Mouse (Mus musculus) midbrain, postnatal 0 days (tissue): ENCODE measurements around the gene Hipk2. TPM values are rescaled to one million over a fixed set of nuclear protein-coding genes. Genes with fewer than 3 reads are reported as not detected.

Experiments used
- ATAC-seq: fragments of 200-750 bp; cut with Nextera tagmentation; 2 replicates; pipeline ENCODE4 v1.8.0; 2017; ENCODE audit warnings: moderate number of reproducible peaks, mild to moderate bottlenecking, moderate TSS enrichment, moderate library complexity; ENCODE audit not compliant: low FRiP score
- DNase-seq: peaks from one replicate; pipeline ENCODE4 v3.0.0-alpha.2; 2015; ENCODE audit warnings: low spot score
- H3K27ac ChIP-seq: fragments of 300-500 bp; sonication (generic); 2 replicates; pipeline ENCODE4 v1.5.1; 2014; ENCODE audit warnings: low read depth, mild to moderate bottlenecking, low read length, mixed read lengths
- H3K27me3 ChIP-seq: fragments of 300-500 bp; sonication (generic); 2 replicates; pipeline ENCODE4 v1.6.1; 2014; ENCODE audit warnings: low read length, control low read depth, mixed read lengths; ENCODE audit not compliant: insufficient read depth
- H3K36me3 ChIP-seq: fragments of 300-500 bp; sonication (generic); 2 replicates; pipeline ENCODE4 v1.6.1; 2014; ENCODE audit warnings: low read length, control low read depth, mixed read lengths; ENCODE audit not compliant: insufficient read depth
- H3K4me1 ChIP-seq: fragments of 300-500 bp; sonication (generic); 2 replicates; pipeline ENCODE4 v1.6.1; 2014; ENCODE audit warnings: mild to moderate bottlenecking, control low read depth, antibody characterized with exemption, low read length, mixed read lengths; ENCODE audit not compliant: insufficient read depth
- H3K4me2 ChIP-seq: fragments of 300-500 bp; sonication (generic); 2 replicates; pipeline ENCODE4 v1.6.1; 2014; ENCODE audit warnings: low read depth, mild to moderate bottlenecking, low read length, mixed read lengths; ENCODE audit not compliant: poor library complexity, severe bottlenecking
- H3K4me3 ChIP-seq: fragments of 300-500 bp; sonication (generic); 2 replicates; pipeline ENCODE4 v1.5.1; 2014; ENCODE audit warnings: low read depth, mild to moderate bottlenecking, low read length, moderate library complexity
- H3K9ac ChIP-seq: fragments of 300-500 bp; sonication (generic); replicated peaks from 2 replicates; pipeline ENCODE4 v1.6.1; 2014; ENCODE audit warnings: mild to moderate bottlenecking, low read length, moderate library complexity, mixed read lengths; ENCODE audit not compliant: poor library complexity, severe bottlenecking
- H3K9me3 ChIP-seq: fragments of 300-500 bp; sonication (generic); 2 replicates; pipeline ENCODE4 v1.6.1; 2016; ENCODE audit warnings: low read length, control low read depth
- CTCF ChIP-seq: IDR thresholded peaks from 2 replicates; pipeline ENCODE4 v1.5.1; 2016; ENCODE audit warnings: antibody characterized with exemption, mild to moderate bottlenecking
- WGBS: fragments of 180-500 bp; shearing (Covaris S2); extraction: QIAGEN DNeasy Blood & Tissue Kit; methylation state at CpG from one replicate; pipeline ENCODE4 v1.1.7; 2014; 5-methylcytosine and 5-hydroxymethylcytosine counted together
- polyA plus RNA-seq: library from polyadenylated mRNA; unstranded; fragments of >200 nt; fragmentation: Nextera tagmentation; extraction: Ambion mirVana; gene quantifications from 2 replicates; pipeline ENCODE4 v1.2.1, GENCODE M21; 2015
- total RNA-seq: library from RNA; depleted of rRNA; stranded (reverse); fragments of >200 nt; gene quantifications from 2 replicates; pipeline ENCODE4 v1.2.3, GENCODE M21; 2014

Gene Hipk2
- total and polyA plus RNA-seq, 2 experiments from 2014 or later, result 24.3 to 71.0 TPM

- H3K9ac ChIP-seq, result no peak overlapping the region
- H3K4me2 ChIP-seq, result no peak overlapping the region
- H3K9me3 ChIP-seq, result no peaks in the 10 kb centered on the region
- H3K27me3 ChIP-seq, result no peaks in the 10 kb centered on the region
- WGBS, result 61% methylated on average over 2 of the region's 2 CpGs
- peaks cover 52% of the 10 kb centered on the region for H3K36me3 ChIP-seq
- H3K4me1 ChIP-seq, result no peaks in the 10 kb centered on the region
- no peak for TF ChIP-seq CTCF
- ATAC-seq, result no peak
- H3K4me3 ChIP-seq, result no peak overlapping the region
- no peak overlapping the region for H3K27ac ChIP-seq
- DNase-seq, result no peak
These were observed 174.5 kb downstream of the Hipk2 start for GRCm38 (mm10) chr6:38701421-38701820.

GRCm38 (mm10) chr6:38698233-38698889 is 177.6 kb downstream of the Hipk2 start:
- H3K9me3 ChIP-seq, result no peaks in the 10 kb centered on the region
- DNase-seq (no peak), ATAC-seq (no peak)
- H3K9ac ChIP-seq, result no peak overlapping the region
- no peaks in the 10 kb centered on the region for H3K4me1 ChIP-seq
- TF ChIP-seq CTCF, result no peak
- no peak overlapping the region for H3K4me2 ChIP-seq
- H3K27ac ChIP-seq, result no peak overlapping the region
- peaks cover 66% of the 10 kb centered on the region for H3K36me3 ChIP-seq
- 94% methylated on average over 18 of the region's 18 CpGs for whole genome bisulfite sequencing
- H3K27me3 ChIP-seq, result no peaks in the 10 kb centered on the region
- H3K4me3 ChIP-seq, result no peak overlapping the region

DNA sequence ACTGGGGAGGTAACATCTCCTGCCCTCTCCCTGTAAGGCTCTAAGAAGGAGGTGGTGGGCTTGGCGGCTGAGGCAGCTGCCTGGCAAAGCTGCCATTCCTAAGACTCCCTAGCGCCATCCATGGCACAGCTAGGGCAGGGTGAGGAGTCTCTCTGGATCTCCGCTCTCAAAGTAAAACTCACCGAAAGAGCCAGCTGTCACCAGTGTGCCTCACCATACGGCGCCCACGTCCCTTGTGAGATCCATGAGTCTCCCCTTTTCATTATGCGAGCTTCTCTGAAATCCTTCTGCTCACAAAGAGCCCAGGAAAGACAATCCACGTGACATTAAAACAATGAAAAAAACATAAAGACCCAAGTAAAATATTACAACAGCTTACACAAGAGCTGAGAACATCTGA is 179.4 kb downstream of the Hipk2 start:
- WGBS, result 65% methylated on average over 9 of the region's 9 CpGs
- 0 out of 2 replicates have a peak, but pooled peaks have one; percentile 2 for TF ChIP-seq CTCF
- H3K4me3 ChIP-seq, result no peak overlapping the region
- no peaks in the 10 kb centered on the region for H3K27me3 ChIP-seq
- ATAC-seq (no peak), DNase-seq (no peak)
- H3K9me3 ChIP-seq, result no peaks in the 10 kb centered on the region
- H3K36me3 ChIP-seq, result peaks cover 52% of the 10 kb centered on the region
- H3K9ac ChIP-seq, result no peak overlapping the region
- no peak overlapping the region for H3K4me2 ChIP-seq
- no peaks in the 10 kb centered on the region for H3K4me1 ChIP-seq
- H3K27ac ChIP-seq, result no peak overlapping the region

DNA sequence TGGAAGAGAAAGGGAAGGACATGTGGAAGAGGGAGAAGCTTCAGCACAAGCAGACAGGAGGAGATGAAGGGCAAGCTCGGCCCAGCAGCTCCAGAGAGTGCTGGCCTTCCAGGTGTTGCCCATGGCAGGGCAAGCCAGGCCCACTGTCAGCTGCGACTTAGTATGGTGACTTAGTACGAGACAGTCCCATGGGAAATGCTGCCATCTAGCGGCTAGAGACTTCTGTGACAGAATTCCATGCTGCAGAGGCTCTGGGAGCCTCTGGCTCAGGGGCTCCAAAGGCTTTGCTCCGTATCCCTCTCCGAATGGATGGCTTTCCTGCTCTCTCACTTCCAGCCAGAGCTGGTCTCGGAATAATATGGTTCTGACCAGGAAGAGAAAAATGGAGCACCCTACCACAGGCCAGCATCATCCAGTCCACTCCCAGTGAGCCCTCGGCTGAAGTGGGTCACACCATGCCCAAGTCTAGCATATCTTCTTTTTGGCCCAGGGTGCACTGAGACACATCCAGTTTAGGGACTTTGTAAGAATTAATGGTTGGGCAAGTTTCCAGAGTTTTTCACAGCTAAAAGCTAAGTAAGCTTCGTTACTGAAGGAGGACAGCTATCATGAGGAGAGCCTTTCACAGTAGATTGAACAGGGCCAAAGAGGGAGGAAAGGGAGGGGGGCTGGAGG is 180.4 kb downstream of the Hipk2 start:
- ATAC-seq (peak; percentile 70), DNase-seq (peak; percentile 96)
- Histone ChIP-seq H3K9me3 (no peaks in the 10 kb centered on the region), H3K9ac (no peak overlapping the region), H3K4me2 (no peak overlapping the region), H3K36me3 (peaks cover 49% of the 10 kb centered on the region), H3K27ac (no peak overlapping the region), H3K27me3 (no peaks in the 10 kb centered on the region), H3K4me3 (no peak overlapping the region), H3K4me1 (no peaks in the 10 kb centered on the region)
- peak; percentile 86 for TF ChIP-seq CTCF
- 29% methylated on average over 9 of the region's 9 CpGs for WGBS

- Histone ChIP-seq H3K4me1 (no peaks in the 10 kb centered on the region), H3K27me3 (no peaks in the 10 kb centered on the region), H3K36me3 (peaks cover 27% of the 10 kb centered on the region), H3K4me2 (no peak overlapping the region), H3K27ac (no peak overlapping the region), H3K9me3 (no peaks in the 10 kb centered on the region), H3K4me3 (no peak overlapping the region), H3K9ac (no peak overlapping the region)
- DNase-seq (no peak), ATAC-seq (no peak)
- 94% methylated on average over 6 of the region's 6 CpGs for WGBS
- no peak for TF ChIP-seq CTCF
These were observed 183.4 kb downstream of the Hipk2 start for GRCm38 (mm10) chr6:38692556-38692955.

DNA sequence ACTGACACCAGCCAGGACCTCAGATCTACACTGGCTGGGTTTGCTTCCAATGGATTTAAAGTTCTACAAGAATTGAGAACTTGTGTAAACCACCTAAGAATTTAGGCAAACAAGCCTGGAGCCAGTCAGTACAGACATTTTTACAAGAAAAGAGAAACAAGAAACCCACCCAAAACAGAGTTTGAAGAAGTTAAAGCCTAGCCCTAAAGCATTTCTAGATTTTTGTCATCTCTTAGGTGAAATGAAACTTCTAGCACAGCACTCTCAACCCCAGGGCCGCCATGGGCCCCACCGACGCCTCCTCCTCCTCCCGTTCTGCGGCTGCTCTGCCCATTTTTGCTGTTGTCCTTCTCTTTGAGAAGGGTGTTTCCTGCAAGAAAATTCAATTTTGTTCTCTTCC is 184.9 kb downstream of the Hipk2 start:
- Histone ChIP-seq H3K9ac (no peak overlapping the region), H3K9me3 (no peaks in the 10 kb centered on the region), H3K36me3 (peaks cover 15% of the 10 kb centered on the region), H3K4me3 (no peak overlapping the region), H3K27me3 (no peaks in the 10 kb centered on the region), H3K27ac (no peak overlapping the region), H3K4me2 (no peak overlapping the region), H3K4me1 (no peaks in the 10 kb centered on the region)
- WGBS, result 94% methylated on average over 5 of the region's 5 CpGs
- TF ChIP-seq CTCF, result no peak
- ATAC-seq (no peak), DNase-seq (no peak)
